In the genomic region with DNA sequence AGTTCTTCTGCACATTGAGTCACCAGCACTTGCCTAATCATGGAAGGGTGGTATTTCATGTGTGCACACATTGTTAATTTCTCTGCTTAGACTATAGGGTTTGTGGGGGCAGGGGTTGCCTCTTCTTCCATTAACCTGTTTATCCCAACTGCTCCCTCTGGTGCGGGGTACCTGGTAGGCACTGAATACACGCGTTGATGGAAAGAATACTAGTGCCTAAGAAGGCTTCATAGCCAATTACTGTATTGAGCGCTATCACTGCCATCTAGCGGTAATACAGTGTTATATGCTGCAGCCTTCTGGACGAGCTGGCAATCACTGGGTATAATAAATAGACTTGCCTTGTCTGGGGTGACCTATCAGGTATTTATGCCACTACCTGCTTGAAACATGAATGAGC, we compare ENCODE assay signal across 9 mouse cellular contexts.
A peak's percentile ranks its signal among the peaks of the same experiment; 100 is the strongest.
DNase-seq lines count a peak whose midpoint lies in the region; ATAC-seq and TF ChIP-seq lines count a peak whose summit lies in the region.
"Had no signal": no experiment of that assay in that cellular context is flagged by ENCODE, and none has a peak within 500 bp of the region (broad histone marks: within the 10 kb centered on the region; RNA-seq: fewer than 3 reads in every experiment).

No protein-coding gene starts in this region.

- intact Hi-C loops in heart, postnatal 14 days (cut with DNase I): loop anchor here (2.0 to 5.0 kb wide), 3 partner anchors 103 to 206 kb away; no protein-coding TSS in a partner anchor

- H3K9me3 ChIP-seq in G1E (replicated peaks): no peaks in the 10 kb centered on the region
- H3K9me3 ChIP-seq in forebrain, embryonic 15.5 days: no peaks in the 10 kb centered on the region
- no peaks in the 10 kb centered on the region for H3K9me3 ChIP-seq in liver, embryonic 16.5 days (replicated peaks; ENCODE audit: control insufficient read depth, low read length)
- no peaks in the 10 kb centered on the region for H3K9me3 ChIP-seq in neural tube, embryonic 13.5 days

- peak; percentile 75 for TF ChIP-seq CTCF in G1E (IDR thresholded peaks at IDR 0.05; ENCODE audit: low read depth, low read length)
- TF ChIP-seq CTCF in thymus, adult 2 months (IDR thresholded peaks at IDR 0.05; ENCODE audit: borderline replicate concordance, control insufficient read depth, extremely low read depth, insufficient read depth, low read length, poor library complexity): no peak

- H3K27ac ChIP-seq in forebrain, embryonic 15.5 days (replicated peaks): no peak overlapping the region
- H3K27ac ChIP-seq in liver, embryonic 16.5 days (ENCODE audit: low read length): no peak overlapping the region
- no peak overlapping the region for H3K27ac ChIP-seq in neural tube, embryonic 13.5 days (replicated peaks)
- H3K27ac ChIP-seq in thymus, adult 2 months (ENCODE audit: control insufficient read depth, insufficient read depth, low read length): no peak overlapping the region
- H3K27ac ChIP-seq: macrophage had no signal

- peak; percentile 62 for DNase-seq in G1E (ENCODE audit: low spot score)
- DNase-seq in heart, postnatal 14 days: peak; percentile 48 to 75
- peak; percentile 67 to 81 for DNase-seq in kidney, postnatal 4 days
- DNase-seq in thymus, adult 2 months: peak; percentile 75

- peak; percentile 75 for ATAC-seq in G1E (ENCODE audit: extremely low read depth, insufficient number of reproducible peaks, low FRiP score, poor library complexity, severe bottlenecking)
- ATAC-seq in cerebellum, adult (ENCODE audit: insufficient number of reproducible peaks, low FRiP score, low TSS enrichment): peak; percentile 91
- peak; percentile 82 for ATAC-seq in forebrain, embryonic 15.5 days (replicated peaks)
- ATAC-seq in liver, embryonic 16.5 days (ENCODE audit: low read depth): peak; percentile 70
- peak; percentile 70; the same call in 1 of the 2 replicates for ATAC-seq in neural tube, embryonic 13.5 days (ENCODE audit: low read depth)

- peaks cover 3% of the 10 kb centered on the region; the same call in 1 of the 2 replicates for H3K27me3 ChIP-seq in G1E (ENCODE audit: insufficient read depth, low read length)
- no peaks in the 10 kb centered on the region for H3K27me3 ChIP-seq in forebrain, embryonic 15.5 days
- H3K27me3 ChIP-seq in liver, embryonic 16.5 days (ENCODE audit: control insufficient read depth, insufficient read depth, low read depth, low read length): no peaks in the 10 kb centered on the region
- peaks cover 24% of the 10 kb centered on the region for H3K27me3 ChIP-seq in neural tube, embryonic 13.5 days
- no peaks in the 10 kb centered on the region for H3K27me3 ChIP-seq in thymus, adult 2 months (ENCODE audit: control insufficient read depth, insufficient read depth, low read length)

- no peak for TF ChIP-seq POLR2A in thymus, adult 2 months (IDR thresholded peaks at IDR 0.05; ENCODE audit: control insufficient read depth, extremely low read depth, insufficient read depth, low read length, poor library complexity)

- peaks cover 43% of the 10 kb centered on the region for H3K4me1 ChIP-seq in G1E (ENCODE audit: insufficient read depth, low read depth, low read length)
- peaks cover 10% of the 10 kb centered on the region for H3K4me1 ChIP-seq in forebrain, embryonic 15.5 days
- peaks cover 10% of the 10 kb centered on the region for H3K4me1 ChIP-seq in liver, embryonic 16.5 days (ENCODE audit: control insufficient read depth, low read depth, low read length)
- peaks cover 15% of the 10 kb centered on the region for H3K4me1 ChIP-seq in neural tube, embryonic 13.5 days (replicated peaks)
- H3K4me1 ChIP-seq in thymus, adult 2 months (replicated peaks; ENCODE audit: control insufficient read depth, insufficient read depth, low read length): no peaks in the 10 kb centered on the region

- H3K4me2 ChIP-seq in forebrain, embryonic 15.5 days (replicated peaks): no peak overlapping the region
- no peak overlapping the region for H3K4me2 ChIP-seq in liver, embryonic 16.5 days (ENCODE audit: low read depth, low read length)
- H3K4me2 ChIP-seq in neural tube, embryonic 13.5 days: no peak overlapping the region

- H3K36me3 ChIP-seq in G1E (replicated peaks): no peaks in the 10 kb centered on the region
- H3K36me3 ChIP-seq in forebrain, embryonic 15.5 days: no peaks in the 10 kb centered on the region
- no peaks in the 10 kb centered on the region for H3K36me3 ChIP-seq in liver, embryonic 16.5 days (ENCODE audit: control insufficient read depth, insufficient read depth)
- no peaks in the 10 kb centered on the region for H3K36me3 ChIP-seq in neural tube, embryonic 13.5 days
- no peaks in the 10 kb centered on the region for H3K36me3 ChIP-seq in thymus, adult 2 months (ENCODE audit: control insufficient read depth, insufficient read depth, low read length)

- 0% methylated on average over 6 of the region's 6 CpGs for WGBS in forebrain, embryonic 15.5 days
- 2% methylated on average over 6 of the region's 6 CpGs for WGBS in liver, embryonic 16.5 days (ENCODE audit: insufficient replicate concordance)
- under 1% methylated on average over 6 of the region's 6 CpGs for WGBS in neural tube, embryonic 13.5 days
- 0% methylated on average over 6 of the region's 6 CpGs for WGBS in thymus, adult 2 months

- no peak overlapping the region for H3K9ac ChIP-seq in forebrain, embryonic 15.5 days (replicated peaks)
- H3K9ac ChIP-seq in liver, embryonic 16.5 days (ENCODE audit: low read depth, low read length): no peak overlapping the region
- H3K9ac ChIP-seq in neural tube, embryonic 13.5 days: 0 out of 2 replicates have a peak overlapping the region, but pooled peaks have one; percentile 17

- no peak overlapping the region for H3K4me3 ChIP-seq in G1E (ENCODE audit: low read depth, low read length)
- no peak overlapping the region for H3K4me3 ChIP-seq in forebrain, embryonic 15.5 days
- no peak overlapping the region for H3K4me3 ChIP-seq in liver, embryonic 16.5 days (ENCODE audit: low read depth, low read length)
- no peak overlapping the region for H3K4me3 ChIP-seq in neural tube, embryonic 13.5 days
- no peak overlapping the region for H3K4me3 ChIP-seq in thymus, adult 2 months (ENCODE audit: control insufficient read depth, insufficient read depth, low read length)
